Mouse (Mus musculus) fat pad, adult 2 months (tissue): ENCODE data around the gene Vmn1r6.
"Not testable (repeated sequence)": the region's sequence is repeated elsewhere in the genome, so short reads cannot be mapped to it uniquely, and the experiment has no call there.

Experiments used
- DNase-seq: peaks from one replicate; pipeline ENCODE4 v3.0.0-alpha.2; 2011; ENCODE audit warnings: low read depth, low spot score; ENCODE audit errors: extremely low read depth

Gene Vmn1r6

GRCm38 (mm10) chr6:56996943-56997342, at the start of gene Vmn1r6:
Gene Vmn1r6 (plus strand): TSS chr6:56997243.
- no peak for DNase-seq

- DNase-seq = no peak
These were observed 40.6 kb upstream of the Vmn1r6 start for GRCm38 (mm10) chr6:56956436-56956835.

- no peak for DNase-seq
These were observed 27.1 kb upstream of the Vmn1r6 start, which contains the start of gene Vmn1r5 for GRCm38 (mm10) chr6:56969973-56970372. Gene Vmn1r5 (plus strand): TSS chr6:56970273.

GRCm38 (mm10) chr6:57025224-57025623, 28.2 kb downstream of the Vmn1r6 start, which contains the start of gene Vmn1r7:
Gene Vmn1r7 (minus strand): TSS chr6:57025324.
- not testable (repeated sequence) for DNase-seq

DNA sequence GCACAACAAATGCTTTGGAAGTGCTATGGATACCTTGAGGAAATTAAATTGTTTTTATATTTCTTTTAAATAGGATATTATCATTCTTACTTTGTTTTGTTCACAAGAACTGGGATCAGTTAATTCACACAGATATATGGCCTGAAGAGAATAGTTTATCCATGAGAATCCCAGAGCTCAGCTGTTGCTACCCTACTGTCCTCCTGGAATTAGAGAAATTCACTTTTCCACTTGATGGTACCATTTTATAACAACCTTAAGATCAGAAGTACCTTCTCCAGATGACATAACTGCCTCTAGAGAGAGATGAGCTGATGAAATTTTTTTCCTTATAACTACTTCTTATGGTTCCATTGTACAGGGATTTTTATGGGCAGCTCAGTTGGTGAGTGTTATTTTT, 34.9 kb downstream of the Vmn1r6 start, which contains the start of gene Vmn1r8:
Gene Vmn1r8, plus strand, starts transcription at position 301 of the 400 bp plus-strand sequence.
- no peak for DNase-seq

DNA sequence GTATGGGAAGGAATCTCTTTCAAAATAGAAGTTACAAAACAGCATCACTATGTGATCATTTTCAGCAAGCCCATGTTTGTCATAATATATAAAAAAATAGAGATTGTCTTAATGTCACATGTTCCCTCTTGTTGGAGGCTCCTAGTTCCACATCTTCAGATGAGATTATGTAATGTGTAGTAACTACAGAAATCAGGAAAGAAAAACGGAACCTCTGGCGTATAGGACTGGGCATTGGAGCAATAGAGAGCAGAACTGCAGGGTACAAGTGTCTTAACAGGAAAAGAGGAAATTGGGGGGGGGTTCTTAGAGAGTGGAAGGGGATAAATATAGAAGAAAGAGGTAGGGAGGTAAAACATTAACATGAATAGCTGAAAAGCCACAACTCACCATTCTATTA, 37.6 kb downstream of the Vmn1r6 start:
- no peak for DNase-seq
